Mouse (Mus musculus) limb, embryonic 15.5 days (tissue): ENCODE measurements around the gene Flt1. TPM values are rescaled to one million over a fixed set of nuclear protein-coding genes. Genes with fewer than 3 reads are reported as not detected.

Experiments used
- ATAC-seq: fragments of 200-750 bp; cut with Nextera tagmentation; 2 replicates; pipeline ENCODE4 v1.8.0; 2017; ENCODE audit warnings: low read depth, moderate TSS enrichment; ENCODE audit not compliant: insufficient number of reproducible peaks, low FRiP score, low TSS enrichment
- H3K27ac ChIP-seq: fragments of 300-500 bp; sonication (generic); 2 replicates; pipeline ENCODE4 v1.5.1; 2015; ENCODE audit warnings: moderate library complexity, mild to moderate bottlenecking, inconsistent platforms
- H3K27me3 ChIP-seq: fragments of 300-500 bp; sonication (generic); 2 replicates; pipeline ENCODE4 v1.6.1; 2015; ENCODE audit warnings: inconsistent platforms
- H3K36me3 ChIP-seq: fragments of 300-500 bp; sonication (generic); 2 replicates; pipeline ENCODE4 v1.6.1; 2015; ENCODE audit warnings: inconsistent platforms
- H3K4me1 ChIP-seq: fragments of 300-500 bp; sonication (generic); 2 replicates; pipeline ENCODE4 v1.6.1; 2015; ENCODE audit warnings: inconsistent platforms
- H3K4me2 ChIP-seq: fragments of 300-500 bp; sonication (generic); 2 replicates; pipeline ENCODE4 v1.6.1; 2015; ENCODE audit warnings: mild to moderate bottlenecking, inconsistent platforms
- H3K4me3 ChIP-seq: fragments of 300-500 bp; sonication (generic); 2 replicates; pipeline ENCODE4 v1.5.1; 2015; ENCODE audit warnings: mild to moderate bottlenecking, inconsistent platforms
- H3K9ac ChIP-seq: fragments of 300-500 bp; sonication (generic); 2 replicates; pipeline ENCODE4 v1.6.1; 2015; ENCODE audit warnings: inconsistent platforms
- H3K9me3 ChIP-seq: fragments of 300-500 bp; sonication (generic); 2 replicates; pipeline ENCODE4 v1.6.1; 2016; ENCODE audit warnings: inconsistent platforms
- WGBS: fragments of 180-500 bp; shearing (Covaris S2); methylation state at CpG from one replicate; pipeline ENCODE4 v1.1.7; 2015; 5-methylcytosine and 5-hydroxymethylcytosine counted together
- polyA plus RNA-seq: library from polyadenylated mRNA; unstranded; fragments of >200 nt; fragmentation: Nextera tagmentation; extraction: Ambion mirVana; gene quantifications from 2 replicates; pipeline ENCODE4 v1.2.1, GENCODE M21; 2015

Flt1 gene
- polyA plus RNA-seq, 1 experiment from 2014 or later = 12.2 TPM

- ATAC-seq = no peak
- Histone ChIP-seq H3K4me3 (no peak overlapping the region), H3K9ac (no peak overlapping the region), H3K4me1 (no peaks in the 10 kb centered on the region), H3K27me3 (no peaks in the 10 kb centered on the region), H3K4me2 (no peak overlapping the region), H3K9me3 (no peaks in the 10 kb centered on the region), H3K36me3 (no peaks in the 10 kb centered on the region), H3K27ac (no peak overlapping the region)
- 75% methylated on average over 9 of the region's 9 CpGs for WGBS
Observed at GRCm38 (mm10) chr5:147584648-147585047, 141.2 kb downstream of the Flt1 start.

- no peak for ATAC-seq
Observed at GRCm38 (mm10) chr5:147583702-147584298, 142.0 kb downstream of the Flt1 start.

GRCm38 (mm10) chr5:147580181-147580580 is 145.6 kb downstream of the Flt1 start:
- WGBS = 76% methylated on average over 13 of the region's 13 CpGs
- Histone ChIP-seq H3K4me1 (no peaks in the 10 kb centered on the region), H3K4me3 (no peak overlapping the region), H3K9ac (no peak overlapping the region), H3K27me3 (no peaks in the 10 kb centered on the region), H3K36me3 (no peaks in the 10 kb centered on the region), H3K4me2 (no peak overlapping the region), H3K27ac (no peak overlapping the region), H3K9me3 (no peaks in the 10 kb centered on the region)
- ATAC-seq = no peak

More at GRCm38 (mm10) chr5:147583702-147584298, 142.0 kb downstream of the Flt1 start:
- Histone ChIP-seq H3K36me3 (no peaks in the 10 kb centered on the region), H3K9me3 (no peaks in the 10 kb centered on the region), H3K9ac (no peak overlapping the region), H3K27me3 (no peaks in the 10 kb centered on the region), H3K4me3 (no peak overlapping the region), H3K4me2 (no peak overlapping the region), H3K4me1 (no peaks in the 10 kb centered on the region), H3K27ac (no peak overlapping the region)
- WGBS = 32% methylated on average over 14 of the region's 14 CpGs

GRCm38 (mm10) chr5:147579691-147580090 is 146.1 kb downstream of the Flt1 start:
- 82% methylated on average over 8 of the region's 8 CpGs for WGBS
- no peak overlapping the region for H3K9ac ChIP-seq
- no peak overlapping the region for H3K4me2 ChIP-seq
- H3K27me3 ChIP-seq = no peaks in the 10 kb centered on the region
- ATAC-seq = no peak
- H3K27ac ChIP-seq = no peak overlapping the region
- H3K4me1 ChIP-seq = no peaks in the 10 kb centered on the region
- H3K36me3 ChIP-seq = no peaks in the 10 kb centered on the region
- no peak overlapping the region for H3K4me3 ChIP-seq
- H3K9me3 ChIP-seq = no peaks in the 10 kb centered on the region

GRCm38 (mm10) chr5:147579148-147579547 is 146.7 kb downstream of the Flt1 start:
- H3K9me3 ChIP-seq = no peaks in the 10 kb centered on the region
- H3K4me2 ChIP-seq = no peak overlapping the region
- no peak overlapping the region for H3K4me3 ChIP-seq
- H3K27me3 ChIP-seq = no peaks in the 10 kb centered on the region
- no peaks in the 10 kb centered on the region for H3K4me1 ChIP-seq
- no peak overlapping the region for H3K27ac ChIP-seq
- H3K9ac ChIP-seq = no peak overlapping the region
- H3K36me3 ChIP-seq = no peaks in the 10 kb centered on the region
- ATAC-seq = no peak
- 91% methylated on average over 7 of the region's 7 CpGs for WGBS

- no peaks in the 10 kb centered on the region for H3K4me1 ChIP-seq
- no peaks in the 10 kb centered on the region for H3K36me3 ChIP-seq
- ATAC-seq = no peak
- H3K27ac ChIP-seq = no peak overlapping the region
- no peak overlapping the region for H3K4me3 ChIP-seq
- H3K9me3 ChIP-seq = no peaks in the 10 kb centered on the region
- no peak overlapping the region for H3K9ac ChIP-seq
- H3K27me3 ChIP-seq = no peaks in the 10 kb centered on the region
- WGBS = 50% methylated on average over 6 of the region's 6 CpGs
- no peak overlapping the region for H3K4me2 ChIP-seq
Observed at GRCm38 (mm10) chr5:147577003-147577402, 148.8 kb downstream of the Flt1 start.

GRCm38 (mm10) chr5:147574517-147574916 is 151.3 kb downstream of the Flt1 start:
- no peaks in the 10 kb centered on the region for H3K36me3 ChIP-seq
- no peaks in the 10 kb centered on the region for H3K27me3 ChIP-seq
- no peak for ATAC-seq
- no peak overlapping the region for H3K27ac ChIP-seq
- H3K9me3 ChIP-seq = no peaks in the 10 kb centered on the region
- 69% methylated on average over 8 of the region's 8 CpGs for WGBS
- no peaks in the 10 kb centered on the region for H3K4me1 ChIP-seq
- no peak overlapping the region for H3K4me3 ChIP-seq
- H3K9ac ChIP-seq = no peak overlapping the region
- H3K4me2 ChIP-seq = no peak overlapping the region

- Histone ChIP-seq H3K27ac (no peak overlapping the region), H3K4me3 (no peak overlapping the region), H3K27me3 (no peaks in the 10 kb centered on the region), H3K4me2 (no peak overlapping the region), H3K9me3 (no peaks in the 10 kb centered on the region), H3K36me3 (no peaks in the 10 kb centered on the region), H3K4me1 (no peaks in the 10 kb centered on the region), H3K9ac (no peak overlapping the region)
- 91% methylated on average over 1 of the region's 1 CpGs for WGBS
- no peak for ATAC-seq
Observed at GRCm38 (mm10) chr5:147573555-147573954, 152.3 kb downstream of the Flt1 start.

GRCm38 (mm10) chr5:147572695-147573094 is 153.1 kb downstream of the Flt1 start:
- Histone ChIP-seq H3K4me2 (no peak overlapping the region), H3K36me3 (no peaks in the 10 kb centered on the region), H3K4me3 (no peak overlapping the region), H3K9ac (no peak overlapping the region), H3K9me3 (no peaks in the 10 kb centered on the region), H3K4me1 (no peaks in the 10 kb centered on the region), H3K27ac (no peak overlapping the region), H3K27me3 (no peaks in the 10 kb centered on the region)
- ATAC-seq = no peak
- WGBS = 81% methylated on average over 7 of the region's 7 CpGs

- no peak overlapping the region for H3K4me3 ChIP-seq
- WGBS = 61% methylated on average over 7 of the region's 7 CpGs
- H3K27me3 ChIP-seq = no peaks in the 10 kb centered on the region
- H3K36me3 ChIP-seq = no peaks in the 10 kb centered on the region
- H3K4me1 ChIP-seq = peaks cover 4% of the 10 kb centered on the region
- H3K27ac ChIP-seq = no peak overlapping the region
- no peak overlapping the region for H3K4me2 ChIP-seq
- H3K9ac ChIP-seq = no peak overlapping the region
- no peak for ATAC-seq
- H3K9me3 ChIP-seq = no peaks in the 10 kb centered on the region
Observed at GRCm38 (mm10) chr5:147566335-147566734, 159.5 kb downstream of the Flt1 start.

- no peak for ATAC-seq
- H3K9me3 ChIP-seq = no peaks in the 10 kb centered on the region
- H3K4me3 ChIP-seq = no peak overlapping the region
- H3K9ac ChIP-seq = no peak overlapping the region
- no peak overlapping the region for H3K4me2 ChIP-seq
- no peak overlapping the region for H3K27ac ChIP-seq
- peaks cover 4% of the 10 kb centered on the region for H3K4me1 ChIP-seq
- H3K36me3 ChIP-seq = no peaks in the 10 kb centered on the region
- no peaks in the 10 kb centered on the region for H3K27me3 ChIP-seq
- 78% methylated on average over 7 of the region's 7 CpGs for WGBS
Observed at GRCm38 (mm10) chr5:147565444-147565843, 160.4 kb downstream of the Flt1 start.

GRCm38 (mm10) chr5:147564140-147564590 is 161.6 kb downstream of the Flt1 start:
- H3K36me3 ChIP-seq = no peaks in the 10 kb centered on the region
- H3K4me3 ChIP-seq = peak overlapping the region; percentile 5; the same call in 1 of the 2 replicates
- H3K27me3 ChIP-seq = no peaks in the 10 kb centered on the region
- peaks cover 4% of the 10 kb centered on the region for H3K4me1 ChIP-seq
- no peak for ATAC-seq
- H3K4me2 ChIP-seq = peak overlapping the region; percentile 26; the same call in 1 of the 2 replicates
- H3K27ac ChIP-seq = no peak overlapping the region
- H3K9ac ChIP-seq = no peak overlapping the region
- WGBS = 23% methylated on average over 16 of the region's 16 CpGs
- no peaks in the 10 kb centered on the region for H3K9me3 ChIP-seq
